Mouse (Mus musculus) neural tube, embryonic 15.5 days (tissue): Measurements from ENCODE around the gene Samhd1. TPM values are rescaled to one million over a fixed set of nuclear protein-coding genes. Genes with fewer than 3 reads are reported as not detected.

Experiments
- ATAC-seq: fragments of 200-750 bp; cut with Nextera tagmentation; 2 replicates; pipeline ENCODE4 v1.8.0; 2017; ENCODE audit warnings: mild to moderate bottlenecking, moderate TSS enrichment, moderate library complexity; ENCODE audit not compliant: low FRiP score
- H3K27ac ChIP-seq: fragments of 300-500 bp; sonication (generic); replicated peaks from 2 replicates; pipeline ENCODE4 v1.5.1; 2015; ENCODE audit warnings: mild to moderate bottlenecking, inconsistent platforms
- H3K27me3 ChIP-seq: fragments of 300-500 bp; sonication (generic); replicated peaks from 2 replicates; pipeline ENCODE4 v1.6.1; 2015; ENCODE audit warnings: inconsistent platforms
- H3K36me3 ChIP-seq: fragments of 300-500 bp; sonication (generic); 2 replicates; pipeline ENCODE4 v1.6.1; 2015; ENCODE audit warnings: inconsistent platforms
- H3K4me1 ChIP-seq: fragments of 300-500 bp; sonication (generic); 2 replicates; pipeline ENCODE4 v1.6.1; 2015; ENCODE audit warnings: inconsistent platforms
- H3K4me2 ChIP-seq: fragments of 300-500 bp; sonication (generic); 2 replicates; pipeline ENCODE4 v1.6.1; 2015; ENCODE audit warnings: inconsistent platforms, mild to moderate bottlenecking, moderate library complexity
- H3K4me3 ChIP-seq: fragments of 300-500 bp; sonication (generic); replicated peaks from 2 replicates; pipeline ENCODE4 v1.5.1; 2015; ENCODE audit warnings: mild to moderate bottlenecking, inconsistent platforms
- H3K9ac ChIP-seq: fragments of 300-500 bp; sonication (generic); replicated peaks from 2 replicates; pipeline ENCODE4 v1.6.1; 2015; ENCODE audit warnings: mild to moderate bottlenecking, inconsistent platforms
- H3K9me3 ChIP-seq: fragments of 300-500 bp; sonication (generic); replicated peaks from 2 replicates; pipeline ENCODE4 v1.6.1; 2016; ENCODE audit warnings: inconsistent platforms
- WGBS: fragments of 180-500 bp; shearing (Covaris S2); methylation state at CpG from one replicate; pipeline ENCODE4 v1.1.7; 2015; ENCODE audit warnings: mixed read lengths; 5-methylcytosine and 5-hydroxymethylcytosine counted together
- polyA plus RNA-seq: library from polyadenylated mRNA; unstranded; fragments of >200 nt; fragmentation: Nextera tagmentation; extraction: Ambion mirVana; gene quantifications from 2 replicates; pipeline ENCODE4 v1.2.1, GENCODE M21; 2015

Gene Samhd1
- polyA plus RNA-seq, 1 experiment from 2014 or later: 11.9 TPM

DNA sequence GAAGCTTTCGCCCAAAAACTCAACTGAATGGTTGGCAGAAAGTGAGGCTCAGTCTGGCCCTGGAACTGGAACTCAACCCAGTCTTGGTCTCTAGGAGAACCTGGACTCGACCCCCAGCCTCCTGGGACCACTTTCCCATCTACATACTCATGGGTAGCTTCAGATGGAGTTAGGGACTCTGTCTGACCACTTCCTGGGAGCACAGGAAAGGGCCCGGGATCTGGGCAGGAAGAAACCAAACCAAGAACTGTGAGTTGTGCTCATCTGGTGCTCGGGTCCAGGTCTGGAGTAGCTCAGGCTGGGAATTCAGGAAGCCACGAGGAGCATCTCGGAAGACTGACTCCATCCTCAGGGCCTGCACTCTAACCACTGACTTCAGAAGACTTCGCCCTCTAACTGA lies 58.5 kb downstream of the Samhd1 start:
- H3K9me3 ChIP-seq: no peaks in the 10 kb centered on the region
- peaks cover 71% of the 10 kb centered on the region for H3K4me1 ChIP-seq
- no peak for ATAC-seq
- 86% methylated on average over 7 of the region's 7 CpGs for WGBS
- peak overlapping the region; percentile 98 for H3K4me2 ChIP-seq
- H3K4me3 ChIP-seq: peak overlapping the region; percentile 84
- H3K9ac ChIP-seq: peak overlapping the region; percentile 94; the same call in 1 of the 2 replicates
- H3K36me3 ChIP-seq: peaks cover 11% of the 10 kb centered on the region
- no peaks in the 10 kb centered on the region for H3K27me3 ChIP-seq
- H3K27ac ChIP-seq: 0 out of 2 replicates have a peak overlapping the region, but pooled peaks have one; percentile 99

DNA sequence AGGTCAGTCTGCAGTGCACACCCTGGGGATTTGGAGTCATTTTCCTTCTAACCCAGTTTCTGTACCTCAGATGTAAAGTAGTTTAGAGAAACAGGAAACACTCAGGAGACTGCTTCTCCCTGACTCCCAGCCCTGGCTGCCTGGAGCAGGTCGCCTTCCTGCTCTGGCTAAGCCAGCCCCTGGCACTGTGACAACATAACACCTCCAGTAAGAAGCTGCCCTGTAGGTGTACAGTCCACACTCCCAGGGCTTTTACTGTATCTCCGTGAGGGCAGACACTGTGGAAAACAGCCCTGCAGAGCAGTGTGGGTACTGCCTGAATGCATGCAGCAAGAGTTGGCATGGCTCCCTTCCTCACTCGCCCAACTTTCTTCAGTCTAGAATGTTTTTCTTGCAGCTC lies 59.4 kb downstream of the Samhd1 start:
- H3K9me3 ChIP-seq: no peaks in the 10 kb centered on the region
- peaks cover 11% of the 10 kb centered on the region for H3K36me3 ChIP-seq
- H3K27ac ChIP-seq: peak overlapping the region; percentile 28; the same call in 1 of the 2 replicates
- peak overlapping the region; percentile 98 for H3K4me2 ChIP-seq
- H3K9ac ChIP-seq: peak overlapping the region; percentile 36
- peak overlapping the region; percentile 84 for H3K4me3 ChIP-seq
- no peaks in the 10 kb centered on the region for H3K27me3 ChIP-seq
- ATAC-seq: no peak
- WGBS: 36% methylated on average over 3 of the region's 3 CpGs
- peaks cover 80% of the 10 kb centered on the region for H3K4me1 ChIP-seq

DNA sequence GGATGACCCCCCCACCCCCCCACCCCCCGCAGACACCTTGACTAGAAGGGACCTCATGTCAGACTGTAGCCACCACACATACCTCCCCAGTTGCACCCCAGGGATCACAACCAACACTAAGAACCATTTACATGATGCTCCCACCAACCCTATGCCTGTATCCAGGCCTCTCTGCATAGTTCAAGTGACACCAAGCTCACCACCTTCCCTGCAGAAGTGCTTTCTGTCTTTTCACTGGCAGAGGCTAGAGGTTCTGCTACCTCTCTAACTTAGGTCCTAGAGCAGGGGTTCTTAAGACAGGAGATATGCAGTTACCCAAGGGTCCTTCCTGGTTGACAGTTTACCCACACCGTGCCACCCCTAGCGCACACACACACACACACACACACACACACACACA lies 59.8 kb downstream of the Samhd1 start:
- peak overlapping the region; percentile 84 for H3K4me3 ChIP-seq
- WGBS: 87% methylated on average over 3 of the region's 3 CpGs
- peak overlapping the region; percentile 36 for H3K9ac ChIP-seq
- peaks cover 84% of the 10 kb centered on the region for H3K4me1 ChIP-seq
- ATAC-seq: no peak
- no peaks in the 10 kb centered on the region for H3K27me3 ChIP-seq
- peak overlapping the region; percentile 28; the same call in 1 of the 2 replicates for H3K27ac ChIP-seq
- no peaks in the 10 kb centered on the region for H3K9me3 ChIP-seq
- H3K4me2 ChIP-seq: peak overlapping the region; percentile 98
- peaks cover 11% of the 10 kb centered on the region for H3K36me3 ChIP-seq

DNA sequence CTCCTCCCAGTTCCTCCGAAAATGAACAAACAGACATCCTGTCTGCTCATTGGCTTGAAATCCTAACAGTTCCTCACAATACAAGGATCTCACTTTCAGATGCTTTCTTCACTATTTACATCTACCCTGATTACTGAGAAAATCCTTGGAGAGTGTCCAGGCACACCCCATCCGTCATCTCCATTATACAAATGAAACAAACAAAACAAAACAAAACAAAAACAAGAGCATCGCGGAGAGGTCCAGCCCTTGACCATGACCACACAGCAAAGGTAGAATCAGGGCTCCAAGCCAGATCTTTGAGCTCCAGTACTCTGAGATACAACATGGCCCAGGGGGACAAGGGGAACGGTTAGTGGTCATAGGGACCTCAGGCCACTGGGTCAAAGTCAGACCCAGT lies 60.3 kb downstream of the Samhd1 start:
- 62% methylated on average over 5 of the region's 5 CpGs for WGBS

DNA sequence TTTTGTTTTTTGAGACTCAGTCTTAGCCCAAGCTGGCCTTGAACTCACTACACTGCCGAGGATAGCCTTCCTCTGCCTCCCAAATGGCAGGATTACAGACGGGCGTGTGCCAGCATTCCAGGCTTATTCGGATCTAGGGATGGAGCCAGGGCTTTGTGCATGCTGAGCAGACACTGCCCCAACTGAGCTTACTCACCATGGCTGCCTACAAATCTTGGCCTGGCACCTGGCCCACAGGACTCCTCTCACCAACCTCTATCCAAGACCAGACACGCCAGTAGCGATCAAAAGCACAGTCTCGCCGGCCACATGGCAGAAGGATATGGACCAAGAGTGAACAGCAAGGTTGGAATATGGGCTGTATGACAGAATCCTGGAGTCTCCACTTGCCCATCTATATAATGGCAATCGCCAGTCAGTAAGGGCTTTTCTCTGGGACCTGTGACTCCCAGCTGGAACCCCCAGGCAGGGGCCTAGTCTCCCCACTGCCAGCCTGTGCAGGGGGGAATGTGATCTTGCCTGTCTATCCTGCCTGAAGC lies 60.8 kb downstream of the Samhd1 start:
- Histone ChIP-seq H3K27me3 (no peaks in the 10 kb centered on the region), H3K9ac (no peak overlapping the region), H3K4me3 (no peak overlapping the region), H3K36me3 (peaks cover 11% of the 10 kb centered on the region), H3K4me2 (peak overlapping the region; percentile 98), H3K9me3 (no peaks in the 10 kb centered on the region), H3K27ac (peak overlapping the region; percentile 51; the same call in 1 of the 2 replicates), H3K4me1 (peaks cover 88% of the 10 kb centered on the region)
- ATAC-seq: no peak
- WGBS: 64% methylated on average over 9 of the region's 9 CpGs

More for the DNA sequence above, 60.3 kb downstream of the Samhd1 start:
- no peaks in the 10 kb centered on the region for H3K9me3 ChIP-seq
- H3K4me2 ChIP-seq: peak overlapping the region; percentile 98
- peaks cover 86% of the 10 kb centered on the region for H3K4me1 ChIP-seq
- peaks cover 11% of the 10 kb centered on the region for H3K36me3 ChIP-seq
- H3K27ac ChIP-seq: 0 out of 2 replicates have a peak overlapping the region, but pooled peaks have one; percentile 51
- no peaks in the 10 kb centered on the region for H3K27me3 ChIP-seq
- H3K4me3 ChIP-seq: no peak overlapping the region
- ATAC-seq: no peak
- 0 out of 2 replicates have a peak overlapping the region, but pooled peaks have one; percentile 36 for H3K9ac ChIP-seq

DNA sequence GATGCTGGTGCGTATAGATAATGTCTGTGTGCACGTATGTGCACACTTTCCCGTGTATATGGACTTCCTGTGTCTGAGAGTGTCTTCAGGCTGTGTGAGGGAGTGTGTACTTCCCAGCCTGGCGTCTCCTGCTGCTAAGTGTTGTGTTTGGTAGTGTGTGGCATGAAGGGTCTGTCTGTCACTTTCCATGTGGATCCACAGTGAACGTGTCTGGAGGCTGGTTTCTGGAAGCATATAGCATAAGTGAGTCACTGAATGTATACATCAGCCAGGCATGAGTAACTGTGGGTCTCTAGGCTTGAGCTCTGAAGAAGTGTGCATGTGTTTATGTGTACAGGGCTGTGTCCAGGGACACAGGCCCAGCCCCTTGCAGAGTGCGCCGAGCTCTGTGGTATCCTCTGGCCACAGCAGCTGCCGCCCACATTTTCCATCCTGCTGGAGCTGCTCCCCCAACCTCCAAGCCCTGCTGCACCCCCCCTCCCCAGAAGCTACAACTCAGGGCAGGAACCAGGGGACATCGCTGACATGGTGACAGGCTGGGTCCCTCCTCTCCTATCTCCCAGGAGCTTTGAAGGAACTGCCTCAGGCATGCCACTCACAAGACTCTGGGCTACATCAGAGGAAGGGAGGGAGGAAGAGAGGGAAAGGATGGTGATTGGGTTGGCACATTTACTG lies 61.5 kb downstream of the Samhd1 start:
- H3K9me3 ChIP-seq: no peaks in the 10 kb centered on the region
- H3K9ac ChIP-seq: no peak overlapping the region
- H3K4me2 ChIP-seq: no peak overlapping the region
- WGBS: 76% methylated on average over 9 of the region's 9 CpGs
- H3K4me1 ChIP-seq: peaks cover 95% of the 10 kb centered on the region
- H3K27me3 ChIP-seq: no peaks in the 10 kb centered on the region
- H3K36me3 ChIP-seq: peaks cover 11% of the 10 kb centered on the region
- peak overlapping the region; percentile 29 for H3K27ac ChIP-seq
- ATAC-seq: no peak
- H3K4me3 ChIP-seq: no peak overlapping the region

DNA sequence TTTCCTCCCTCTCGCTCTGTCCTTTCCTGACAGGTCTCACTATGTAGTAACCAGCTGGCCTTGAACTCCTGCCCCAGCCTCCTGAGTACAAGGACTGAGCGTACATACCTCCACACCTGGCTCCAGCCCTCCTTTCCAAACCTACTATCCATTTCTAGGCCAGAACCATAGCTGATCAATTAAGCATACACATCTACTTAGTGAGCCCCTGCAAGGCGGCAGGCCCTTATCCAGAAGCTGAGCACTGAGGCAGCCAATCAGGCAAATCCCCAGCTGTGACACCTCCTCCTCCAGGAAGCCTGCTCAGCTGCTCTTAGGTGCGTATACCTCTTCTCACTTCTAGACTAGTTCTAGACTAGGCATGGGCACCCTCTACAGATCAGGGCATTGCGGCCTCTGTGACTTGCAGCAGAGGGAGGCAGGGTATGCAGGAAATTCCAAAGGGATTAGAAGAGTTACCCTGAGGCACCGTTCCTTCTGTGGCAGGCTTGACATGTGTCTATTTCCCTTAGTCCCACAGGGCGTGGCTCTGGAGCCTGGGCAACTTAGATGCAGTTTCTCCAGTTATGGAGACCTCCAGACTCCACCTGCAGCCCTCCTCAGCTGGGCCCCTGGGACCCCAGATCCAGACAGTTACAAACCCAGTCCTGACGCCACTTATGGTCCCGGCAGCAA lies 62.6 kb downstream of the Samhd1 start:
- Histone ChIP-seq H3K27ac (no peak overlapping the region), H3K4me1 (peaks cover 94% of the 10 kb centered on the region), H3K27me3 (no peaks in the 10 kb centered on the region), H3K9me3 (no peaks in the 10 kb centered on the region), H3K4me3 (no peak overlapping the region), H3K9ac (no peak overlapping the region), H3K4me2 (no peak overlapping the region), H3K36me3 (peaks cover 11% of the 10 kb centered on the region)
- ATAC-seq: no peak
- 84% methylated on average over 9 of the region's 9 CpGs for WGBS

DNA sequence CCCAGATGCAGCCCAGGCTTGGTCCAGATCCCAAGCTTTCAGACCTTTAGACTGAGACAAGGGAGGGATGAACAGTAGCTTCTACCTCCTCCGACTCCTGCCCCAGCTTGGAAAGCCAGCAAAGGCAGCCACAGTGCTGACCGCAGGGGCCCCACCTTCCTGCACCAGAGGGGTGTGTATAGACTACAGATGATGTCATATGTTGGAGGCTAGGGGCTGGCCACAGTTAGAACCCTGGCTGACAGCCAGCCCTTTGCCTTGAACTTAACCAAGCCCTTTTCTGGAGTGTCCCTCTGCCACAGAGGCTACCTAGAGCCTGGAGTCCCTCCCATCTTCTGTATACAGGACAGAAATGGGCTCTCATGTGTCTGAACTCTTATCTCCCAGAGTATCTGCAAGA lies 63.5 kb downstream of the Samhd1 start:
- Histone ChIP-seq H3K4me2 (peak overlapping the region; percentile 19; the same call in 1 of the 2 replicates), H3K4me3 (no peak overlapping the region), H3K4me1 (peaks cover 94% of the 10 kb centered on the region), H3K27me3 (no peaks in the 10 kb centered on the region), H3K36me3 (peaks cover 11% of the 10 kb centered on the region), H3K9ac (no peak overlapping the region; the same call in 1 of the 2 replicates), H3K27ac (peak overlapping the region; percentile 28), H3K9me3 (no peaks in the 10 kb centered on the region)
- ATAC-seq: no peak
- WGBS: 69% methylated on average over 2 of the region's 2 CpGs

DNA sequence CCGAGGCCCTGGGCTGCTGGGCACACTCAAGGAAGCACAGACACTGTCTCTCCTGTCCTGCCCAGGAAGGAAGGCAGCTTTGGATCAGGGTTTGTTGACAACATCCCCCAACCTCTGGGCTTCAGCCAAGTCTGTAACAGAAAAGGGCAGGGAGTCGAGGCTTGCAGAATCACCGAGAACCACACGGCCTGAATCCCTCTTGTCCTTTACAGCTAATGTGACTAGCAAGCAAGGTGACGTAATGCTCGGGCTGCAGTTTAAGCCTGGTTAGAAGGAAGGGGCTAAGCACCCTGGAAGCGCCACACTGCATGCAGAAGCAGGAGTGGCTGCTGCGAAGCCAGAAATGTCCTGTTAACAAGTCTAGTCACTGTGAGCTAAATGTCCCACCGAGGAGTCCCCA lies 64.7 kb downstream of the Samhd1 start:
- H3K27ac ChIP-seq: peak overlapping the region; percentile 75
- 0 out of 2 replicates have a peak, but pooled peaks have one; percentile 33 for ATAC-seq
- H3K4me1 ChIP-seq: peaks cover 93% of the 10 kb centered on the region
- peak overlapping the region; percentile 23; the same call in 1 of the 2 replicates for H3K9ac ChIP-seq
- H3K4me2 ChIP-seq: peak overlapping the region; percentile 17; the same call in 1 of the 2 replicates
- H3K4me3 ChIP-seq: no peak overlapping the region
- 50% methylated on average over 9 of the region's 9 CpGs for WGBS
- H3K9me3 ChIP-seq: no peaks in the 10 kb centered on the region
- H3K36me3 ChIP-seq: peaks cover 14% of the 10 kb centered on the region
- H3K27me3 ChIP-seq: no peaks in the 10 kb centered on the region

DNA sequence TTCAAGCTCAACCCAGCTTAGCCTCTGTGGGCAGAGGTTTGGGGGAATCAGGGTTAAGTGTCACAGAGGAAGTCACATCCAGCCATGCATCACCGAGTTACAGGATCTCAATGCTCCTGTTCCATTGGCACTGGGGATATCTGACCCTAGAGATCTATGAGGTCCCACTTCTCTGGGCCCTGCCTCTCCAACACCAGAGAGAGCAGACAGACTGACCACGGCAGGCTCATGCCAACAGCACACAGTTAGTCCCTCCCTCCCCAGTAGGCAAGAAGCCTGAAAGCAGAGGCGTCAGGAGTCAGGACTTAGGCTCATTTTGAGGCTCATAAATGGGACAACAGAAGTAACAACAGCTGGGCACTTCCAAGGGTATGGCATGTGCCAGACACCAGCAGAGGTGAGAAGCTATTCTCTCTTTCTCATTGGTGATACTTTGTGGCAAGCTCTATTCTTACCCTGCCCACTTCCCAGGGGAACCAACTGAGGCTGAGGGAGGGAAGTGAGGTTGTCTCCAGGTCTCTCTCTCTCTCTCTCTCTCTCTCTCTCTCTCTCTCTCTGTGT lies 65.2 kb downstream of the Samhd1 start:
- Histone ChIP-seq H3K27me3 (no peaks in the 10 kb centered on the region), H3K27ac (peak overlapping the region; percentile 75), H3K36me3 (peaks cover 14% of the 10 kb centered on the region), H3K4me3 (no peak overlapping the region), H3K4me1 (peaks cover 93% of the 10 kb centered on the region), H3K4me2 (peak overlapping the region; percentile 21; the same call in 1 of the 2 replicates), H3K9me3 (no peaks in the 10 kb centered on the region), H3K9ac (no peak overlapping the region)
- 39% methylated on average over 3 of the region's 3 CpGs for WGBS
- no peak for ATAC-seq

DNA sequence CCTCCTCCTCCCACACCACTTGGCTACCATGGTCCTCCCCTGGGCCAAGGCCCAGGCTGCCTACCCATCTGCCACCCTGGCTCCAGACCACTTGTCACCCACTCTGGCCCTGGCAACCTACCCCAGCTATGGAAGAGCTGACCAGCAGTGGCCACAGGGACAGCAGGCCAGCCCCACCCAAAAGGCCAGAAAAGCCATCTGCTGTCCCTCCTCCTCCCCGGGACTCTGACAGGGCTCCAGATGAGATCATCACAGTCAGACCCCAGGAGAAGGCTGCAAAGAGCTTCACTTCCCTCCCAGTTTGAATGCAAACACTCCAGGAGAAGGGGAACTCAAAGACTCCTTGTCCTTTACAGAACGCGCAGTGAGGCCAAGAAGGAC lies 65.7 kb downstream of the Samhd1 start:
- H3K27ac ChIP-seq: peak overlapping the region; percentile 75
- peaks cover 93% of the 10 kb centered on the region for H3K4me1 ChIP-seq
- no peak for ATAC-seq
- peaks cover 14% of the 10 kb centered on the region for H3K36me3 ChIP-seq
- no peaks in the 10 kb centered on the region for H3K9me3 ChIP-seq
- H3K27me3 ChIP-seq: no peaks in the 10 kb centered on the region
- no peak overlapping the region for H3K4me3 ChIP-seq
- peak overlapping the region; percentile 21; the same call in 1 of the 2 replicates for H3K4me2 ChIP-seq
- H3K9ac ChIP-seq: no peak overlapping the region
- WGBS: 54% methylated on average over 3 of the region's 3 CpGs
